Mouse (Mus musculus): ENCODE measurements around the gene Slc39a10.
A peak's percentile ranks its signal among the peaks of the same experiment; 100 is the strongest.

Gene Slc39a10

GRCm38 (mm10) chr1:46892752-46893151, at the start of gene Slc39a10:
Gene Slc39a10, minus strand, starts transcription at chr1:46892852.
- DNase-seq (ENCODE audit: low spot score in 2 of 2): no peak

- no peak for DNase-seq (ENCODE audit: low spot score in 2 of 2)
Observed at GRCm38 (mm10) chr1:46939295-46939694, 46.6 kb upstream of the Slc39a10 start.

- no peak for DNase-seq (ENCODE audit: low spot score in 2 of 2)
Observed at GRCm38 (mm10) chr1:46937641-46938040, 45.0 kb upstream of the Slc39a10 start.

- DNase-seq (ENCODE audit: low spot score in 2 of 2): no peak
Observed at GRCm38 (mm10) chr1:46927104-46927503, 34.5 kb upstream of the Slc39a10 start.

- no peak for DNase-seq (ENCODE audit: low spot score in 2 of 2)
Observed at GRCm38 (mm10) chr1:46926239-46926638, 33.6 kb upstream of the Slc39a10 start.

- no peak for DNase-seq (ENCODE audit: low spot score in 2 of 2)
Observed at GRCm38 (mm10) chr1:46924992-46925391, 32.3 kb upstream of the Slc39a10 start.

- DNase-seq (ENCODE audit: low spot score in 2 of 2): no peak
Observed at GRCm38 (mm10) chr1:46922904-46923303, 30.3 kb upstream of the Slc39a10 start.

- no peak for DNase-seq (ENCODE audit: low spot score in 2 of 2)
Observed at GRCm38 (mm10) chr1:46921630-46922029, 29.0 kb upstream of the Slc39a10 start.

GRCm38 (mm10) chr1:46916237-46916636, 23.6 kb upstream of the Slc39a10 start:
- no peak for DNase-seq (ENCODE audit: low spot score in 2 of 2)

- DNase-seq (ENCODE audit: low spot score in 2 of 2): no peak
Observed at GRCm38 (mm10) chr1:46914349-46914748, 21.7 kb upstream of the Slc39a10 start.

GRCm38 (mm10) chr1:46912506-46913156, 20.0 kb upstream of the Slc39a10 start:
- DNase-seq (ENCODE audit: low spot score in 2 of 2): no peak

- no peak for DNase-seq (ENCODE audit: low spot score in 2 of 2)
Observed at GRCm38 (mm10) chr1:46910154-46910553, 17.5 kb upstream of the Slc39a10 start.

- no peak for DNase-seq (ENCODE audit: low spot score in 2 of 2)
Observed at GRCm38 (mm10) chr1:46905706-46906105, 13.1 kb upstream of the Slc39a10 start.

- DNase-seq (ENCODE audit: low spot score in 2 of 2): no peak
Observed at GRCm38 (mm10) chr1:46902102-46902683, 9.5 kb upstream of the Slc39a10 start.

- peak; percentile 12 to 33 for DNase-seq (ENCODE audit: low spot score in 2 of 2)
Observed at GRCm38 (mm10) chr1:46894281-46894842, 1.7 kb upstream of the Slc39a10 start.

GRCm38 (mm10) chr1:46888726-46889125, 3.9 kb downstream of the Slc39a10 start:
- no peak for DNase-seq (ENCODE audit: low spot score in 2 of 2)

GRCm38 (mm10) chr1:46888324-46888723, 4.3 kb downstream of the Slc39a10 start:
- no peak for DNase-seq (ENCODE audit: low spot score in 2 of 2)

- DNase-seq (ENCODE audit: low spot score in 2 of 2): no peak
Observed at GRCm38 (mm10) chr1:46887908-46888307, 4.7 kb downstream of the Slc39a10 start.

- DNase-seq (ENCODE audit: low spot score in 2 of 2): no peak
Observed at GRCm38 (mm10) chr1:46886091-46886490, 6.6 kb downstream of the Slc39a10 start.

GRCm38 (mm10) chr1:46885231-46885630, 7.4 kb downstream of the Slc39a10 start:
- no peak for DNase-seq (ENCODE audit: low spot score in 2 of 2)

GRCm38 (mm10) chr1:46879951-46880350, 12.7 kb downstream of the Slc39a10 start:
- DNase-seq (ENCODE audit: low spot score in 2 of 2): no peak

GRCm38 (mm10) chr1:46873770-46874169, 18.9 kb downstream of the Slc39a10 start:
- no peak for DNase-seq (ENCODE audit: low spot score in 2 of 2)

GRCm38 (mm10) chr1:46869788-46870187, 22.9 kb downstream of the Slc39a10 start:
- DNase-seq (ENCODE audit: low spot score in 2 of 2): no peak

All from thymus, postnatal 10 days (tissue).